Mouse (Mus musculus) limb, embryonic 14.5 days (tissue): ENCODE data around the gene Rufy1. TPM values are rescaled to one million over a fixed set of nuclear protein-coding genes. Genes with fewer than 3 reads are reported as not detected.
"Not testable (repeated sequence)": the region's sequence is repeated elsewhere in the genome, so short reads cannot be mapped to it uniquely, and the experiment has no call there.

Experiments
- ATAC-seq: fragments of 200-750 bp; cut with Nextera tagmentation; 2 replicates; pipeline ENCODE4 v1.8.0; 2017; ENCODE audit warnings: low read depth, moderate number of reproducible peaks, moderate TSS enrichment; ENCODE audit not compliant: low FRiP score
- DNase-seq: peaks from one replicate; pipeline ENCODE4 v3.0.0-alpha.2; 2015; ENCODE audit warnings: low spot score
- H3K27ac ChIP-seq: fragments of 300-500 bp; sonication (generic); replicated peaks from 2 replicates; pipeline ENCODE4 v1.5.1; 2014; ENCODE audit warnings: low read depth, mild to moderate bottlenecking, low read length, moderate library complexity, mixed read lengths
- H3K27me3 ChIP-seq: fragments of 300-500 bp; sonication (generic); 2 replicates; pipeline ENCODE4 v1.6.1; 2014; ENCODE audit warnings: low read length, mixed read lengths; ENCODE audit not compliant: control insufficient read depth, insufficient read depth
- H3K36me3 ChIP-seq: fragments of 300-500 bp; sonication (generic); 2 replicates; pipeline ENCODE4 v1.6.1; 2014; ENCODE audit warnings: mild to moderate bottlenecking, low read length, moderate library complexity, mixed read lengths; ENCODE audit not compliant: control insufficient read depth, insufficient read depth
- H3K4me1 ChIP-seq: fragments of 300-500 bp; sonication (generic); 2 replicates; pipeline ENCODE4 v1.6.1; 2014; ENCODE audit warnings: antibody characterized with exemption, low read length, mixed read lengths; ENCODE audit not compliant: control insufficient read depth, insufficient read depth
- H3K4me2 ChIP-seq: fragments of 300-500 bp; sonication (generic); replicated peaks from 2 replicates; pipeline ENCODE4 v1.6.1; 2014; ENCODE audit warnings: low read depth, mild to moderate bottlenecking, low read length, moderate library complexity; ENCODE audit not compliant: severe bottlenecking
- H3K4me3 ChIP-seq: fragments of 300-500 bp; sonication (generic); replicated peaks from 2 replicates; pipeline ENCODE4 v1.5.1; 2014; ENCODE audit warnings: low read length
- H3K9ac ChIP-seq: fragments of 300-500 bp; sonication (generic); 2 replicates; pipeline ENCODE4 v1.6.1; 2014; ENCODE audit warnings: mild to moderate bottlenecking, low read depth, low read length, moderate library complexity; ENCODE audit not compliant: severe bottlenecking
- H3K9me3 ChIP-seq: fragments of 300-500 bp; sonication (generic); 2 replicates; pipeline ENCODE4 v1.6.1; 2016; ENCODE audit warnings: low read length; ENCODE audit not compliant: control insufficient read depth
- POLR2A ChIP-seq: fragments of 200-500 bp; IDR thresholded peaks from 2 replicates; pipeline ENCODE4 v1.8.0; 2012; ENCODE audit warnings: inconsistent platforms, mild to moderate bottlenecking, moderate library complexity, borderline replicate concordance; ENCODE audit not compliant: insufficient read depth, insufficient read length; ENCODE audit errors: extremely low read depth
- WGBS: fragments of 180-500 bp; shearing (Covaris S2); extraction: QIAGEN DNeasy Blood & Tissue Kit; methylation state at CpG from one replicate; pipeline ENCODE4 v1.1.7; 2014; 5-methylcytosine and 5-hydroxymethylcytosine counted together
- polyA plus RNA-seq, 2 experiments: library from polyadenylated mRNA; depleted of rRNA in 1 of 2; stranded (reverse) in 1 of 2; unstranded in 1 of 2; fragments of >200 nt; fragmentation: Nextera tagmentation in 1 of 2; extraction: Ambion mirVana in 1 of 2; gene quantifications; 2 replicates each; pipeline versions ENCODE4 v1.2.1 to v1.2.3; 2012 to 2014

The Rufy1 gene
- polyA plus RNA-seq, 2 experiments = 20.3 to 24.9 TPM

- DNase-seq (no peak), ATAC-seq (no peak)
- H3K4me1 ChIP-seq = peaks cover 19% of the 10 kb centered on the region
- H3K9me3 ChIP-seq = no peaks in the 10 kb centered on the region
- WGBS = 71% methylated on average over 6 of the region's 6 CpGs
- H3K4me2 ChIP-seq = no peak overlapping the region
- no peak for TF ChIP-seq POLR2A
- H3K27ac ChIP-seq = no peak overlapping the region
- no peak overlapping the region for H3K4me3 ChIP-seq
- H3K36me3 ChIP-seq = no peaks in the 10 kb centered on the region
- no peak overlapping the region for H3K9ac ChIP-seq
- H3K27me3 ChIP-seq = no peaks in the 10 kb centered on the region
These were observed 24.0 kb upstream of the Rufy1 start for GRCm38 (mm10) chr11:50454934-50455333.

GRCm38 (mm10) chr11:50450236-50450635 lies 19.3 kb upstream of the Rufy1 start:
- ATAC-seq (no peak), DNase-seq (no peak)
- Histone ChIP-seq H3K9ac (no peak overlapping the region), H3K4me1 (peaks cover 3% of the 10 kb centered on the region; the same call in 1 of the 2 replicates), H3K27me3 (no peaks in the 10 kb centered on the region), H3K4me2 (no peak overlapping the region), H3K36me3 (no peaks in the 10 kb centered on the region), H3K27ac (no peak overlapping the region), H3K4me3 (no peak overlapping the region), H3K9me3 (no peaks in the 10 kb centered on the region)
- TF ChIP-seq POLR2A = no peak
- 85% methylated on average over 9 of the region's 9 CpGs for WGBS

DNA sequence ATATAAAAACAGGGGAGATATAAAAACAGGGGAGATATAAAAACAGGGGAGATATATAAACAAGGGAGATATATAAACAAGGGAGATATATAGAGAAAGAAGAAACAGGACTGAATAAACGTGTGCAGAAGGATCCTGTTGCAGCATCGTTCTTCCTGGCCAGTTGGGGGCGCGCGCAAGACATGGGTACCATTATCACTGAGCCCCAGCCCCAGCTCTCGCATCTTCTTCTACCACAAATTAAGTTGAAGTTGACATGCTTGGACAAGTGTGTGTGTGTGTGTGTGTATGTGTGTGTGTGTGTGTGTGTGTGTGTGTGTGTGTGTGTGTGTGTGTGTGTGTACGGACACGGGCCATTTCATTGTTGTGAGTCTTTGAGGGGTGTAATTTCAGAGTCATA lies 17.2 kb upstream of the Rufy1 start:
- 39% methylated on average over 8 of the region's 8 CpGs for WGBS

DNA sequence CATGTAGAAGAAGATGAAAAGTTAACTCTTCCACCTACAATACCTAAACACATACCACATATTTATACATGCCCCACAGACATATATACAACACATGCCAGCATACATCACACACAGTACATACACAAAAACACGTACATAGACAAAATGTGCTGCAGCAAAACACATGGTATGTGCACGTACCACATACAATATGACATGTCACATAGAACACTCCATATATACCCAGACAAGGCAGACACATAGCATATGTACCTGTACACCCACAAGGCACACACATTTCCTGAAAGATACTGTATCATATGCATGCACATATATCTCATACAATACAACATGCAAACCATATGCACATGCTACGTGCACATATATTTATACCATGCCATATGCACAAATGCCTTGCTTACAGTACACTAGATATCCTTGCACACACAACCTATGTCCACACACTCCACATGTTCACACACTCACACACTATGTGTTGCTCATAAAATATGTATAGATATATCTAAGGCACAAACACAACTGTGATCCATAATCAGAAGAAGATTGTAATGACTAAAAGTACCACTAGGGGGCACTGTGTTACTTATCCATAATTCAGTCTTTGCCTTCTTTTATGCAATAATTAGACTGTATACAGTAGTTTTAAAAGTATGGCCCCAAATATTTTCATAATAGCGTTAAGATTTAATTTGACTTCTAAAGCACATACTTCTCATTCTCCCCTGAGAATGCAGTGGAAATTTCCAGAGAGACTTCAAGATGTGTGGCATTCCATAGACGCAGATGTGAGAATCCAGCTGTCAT lies 12.5 kb upstream of the Rufy1 start:
- WGBS = 65% methylated on average over 5 of the region's 5 CpGs
- Histone ChIP-seq H3K27ac (no peak overlapping the region), H3K36me3 (no peaks in the 10 kb centered on the region), H3K4me2 (no peak overlapping the region), H3K27me3 (no peaks in the 10 kb centered on the region), H3K4me3 (no peak overlapping the region), H3K9ac (no peak overlapping the region), H3K9me3 (no peaks in the 10 kb centered on the region), H3K4me1 (0 out of 2 replicates have a peak, but pooled peaks cover 4% of the 10 kb centered on the region)
- ATAC-seq (no peak), DNase-seq (peak; percentile 86)
- no peak for TF ChIP-seq POLR2A

More for the DNA sequence above, 17.2 kb upstream of the Rufy1 start:
- H3K27ac ChIP-seq, H3K4me2 ChIP-seq, H3K9ac ChIP-seq, H3K9me3 ChIP-seq, H3K4me1 ChIP-seq, H3K36me3 ChIP-seq, H3K4me3 ChIP-seq, DNase-seq, H3K27me3 ChIP-seq, ATAC-seq: not testable (repeated sequence)

- H3K9ac ChIP-seq = no peak overlapping the region
- no peak overlapping the region for H3K27ac ChIP-seq
- DNase-seq (no peak), ATAC-seq (no peak)
- 0 out of 2 replicates have a peak, but pooled peaks cover 4% of the 10 kb centered on the region for H3K4me1 ChIP-seq
- no peaks in the 10 kb centered on the region for H3K36me3 ChIP-seq
- H3K4me2 ChIP-seq = no peak overlapping the region
- 51% methylated on average over 9 of the region's 9 CpGs for WGBS
- no peak overlapping the region for H3K4me3 ChIP-seq
- no peaks in the 10 kb centered on the region for H3K27me3 ChIP-seq
- no peak for TF ChIP-seq POLR2A
- no peaks in the 10 kb centered on the region for H3K9me3 ChIP-seq
These were observed 10.7 kb upstream of the Rufy1 start for GRCm38 (mm10) chr11:50441637-50442036.
